Mouse (Mus musculus) gastrocnemius, postnatal 10 days (tissue): ENCODE results near the gene Gm49342. TPM values are rescaled to one million over a fixed set of nuclear protein-coding genes. Genes with fewer than 3 reads are reported as not detected.
"Not testable (repeated sequence)": the region's sequence is repeated elsewhere in the genome, so short reads cannot be mapped to it uniquely, and the experiment has no call there.

Experiments
- DNase-seq: peaks from one replicate; pipeline ENCODE4 v3.0.0; 2021; ENCODE audit warnings: mixed read lengths
- long read RNA-seq, 2 experiments: library from polyadenylated mRNA; stranded (forward); transcript quantifications; one replicate each; pipeline ENCODE4 v2.0.0; 2021
- total RNA-seq, 2 experiments: library from RNA; stranded (reverse); gene quantifications; 2 replicates each; pipeline ENCODE4 v1.2.3; 2021

Gene Gm49342
- total RNA-seq: 1 to 10 TPM; 5.8 to 6.7 TPM
- long read RNA-seq, experiment 1: 0 reads
- long read RNA-seq, experiment 2: 0 reads

GRCm38 (mm10) chr14:50943932-50944667 is at the start of gene Gm49342:
Gene Gm49342, plus strand, starts transcription at chr14:50944517.
- DNase-seq: peak; percentile 91

- no peak for DNase-seq
Measured at GRCm38 (mm10) chr14:50895407-50895806, 48.9 kb upstream of the Gm49342 start.

- DNase-seq: peak; percentile 39
Measured at GRCm38 (mm10) chr14:50895985-50896746, 48.2 kb upstream of the Gm49342 start.

- DNase-seq: peak; percentile 25
Measured at GRCm38 (mm10) chr14:50896747-50897373, 47.5 kb upstream of the Gm49342 start.

GRCm38 (mm10) chr14:50897374-50897765 is 46.9 kb upstream of the Gm49342 start, which contains the start of gene Klhl33:
Gene Klhl33, minus strand, starts transcription at chr14:50897507.
- peak; percentile 24 for DNase-seq

GRCm38 (mm10) chr14:50897992-50898391 is 46.3 kb upstream of the Gm49342 start:
- DNase-seq: not testable (repeated sequence)

GRCm38 (mm10) chr14:50903973-50904827 is 40.1 kb upstream of the Gm49342 start:
- DNase-seq: no peak

GRCm38 (mm10) chr14:50904828-50905129 is 39.5 kb upstream of the Gm49342 start:
- no peak for DNase-seq

- not testable (repeated sequence) for DNase-seq
Measured at GRCm38 (mm10) chr14:50905327-50905726, 39.0 kb upstream of the Gm49342 start.

GRCm38 (mm10) chr14:50908126-50908525 is 36.2 kb upstream of the Gm49342 start:
- no peak for DNase-seq

GRCm38 (mm10) chr14:50911356-50911755 is 33.0 kb upstream of the Gm49342 start:
- no peak for DNase-seq

GRCm38 (mm10) chr14:50923437-50923836 is 20.9 kb upstream of the Gm49342 start:
- not testable (repeated sequence) for DNase-seq

- peak; percentile 94 for DNase-seq
Measured at GRCm38 (mm10) chr14:50924281-50925064, 19.8 kb upstream of the Gm49342 start, which contains the start of the genes Osgep and Apex1. Gene Osgep, minus strand, starts transcription at chr14:50924893. Gene Apex1, plus strand, starts transcription at chr14:50924968.

GRCm38 (mm10) chr14:50925111-50925920 is 19.0 kb upstream of the Gm49342 start:
- no peak for DNase-seq

- DNase-seq: no peak
Measured at GRCm38 (mm10) chr14:50927366-50927765, 17.0 kb upstream of the Gm49342 start.

GRCm38 (mm10) chr14:50929951-50930350 is 14.4 kb upstream of the Gm49342 start:
- DNase-seq: no peak

- DNase-seq: peak; percentile 55
Measured at GRCm38 (mm10) chr14:50930377-50930753, 14.0 kb upstream of the Gm49342 start.

- peak; percentile 99 for DNase-seq
Measured at GRCm38 (mm10) chr14:50930754-50931492, 13.4 kb upstream of the Gm49342 start, which contains the start of the genes Pip4p1 and Pnp. Gene Pip4p1, minus strand, starts transcription at chr14:50930856. Gene Pnp, plus strand, starts transcription at chr14:50931082.

- DNase-seq: no peak
Measured at GRCm38 (mm10) chr14:50931493-50932020, 12.8 kb upstream of the Gm49342 start.
